Mouse (Mus musculus): ENCODE measurements at regions not wholly inside any gene's neighbourhood (a gene's known extent, or its start where the extent isn't known, plus 50 kb on each side); places are given as distances from the start of the nearest gene placed in this dataset.

DNA sequence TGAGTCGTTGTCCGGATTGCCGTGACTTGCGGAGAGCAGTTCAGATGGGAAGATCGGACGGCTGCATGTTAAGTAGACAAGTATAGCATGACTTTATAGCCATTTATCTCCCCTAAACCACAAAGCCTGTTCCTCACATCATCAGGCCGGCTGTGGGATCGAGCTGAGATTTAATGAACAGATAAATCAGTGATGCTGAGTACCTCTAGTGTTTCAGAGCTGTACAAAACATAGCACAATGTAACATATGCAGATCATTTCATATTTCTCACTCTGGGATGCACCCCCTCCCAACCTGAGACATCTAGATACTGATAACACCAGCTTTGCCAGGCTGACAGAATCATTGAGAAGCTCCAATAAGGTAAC lies 223.5 kb downstream of the Sorl1 start:
- TF ChIP-seq CTCF (IDR thresholded peaks at IDR 0.05; ENCODE audit: low read depth, low read length) (no peak), TAL1 (conservative IDR thresholded peaks at IDR 0.05; ENCODE audit: low read depth, low read length) (no peak), POLR2AphosphoS5 (IDR thresholded peaks at IDR 0.05; ENCODE audit: insufficient replicate concordance, low read depth, low read length) (no peak)

Measured in G1E (cell line).